In genomic region chr13:80273976-80274375, GRCm38 (mm10) we compare ENCODE assay signal across 22 mouse cellular contexts.
"Had no signal": no experiment of that assay in that cellular context is flagged by ENCODE, and none has a peak within 500 bp of the region (broad histone marks: within the 10 kb centered on the region; RNA-seq: fewer than 3 reads in every experiment).

No protein-coding gene starts in this region.

- DNase-seq: kidney, adult 11 months; kidney, adult 8-10 months; kidney, postnatal 10 days; kidney, postnatal 36 days; layer of hippocampus, postnatal 36 days; liver; lung, adult 18-20 months; right cerebral cortex, postnatal 25 days; spleen, adult 18-20 months; thymus, postnatal 25 days had no signal

- H3K9ac ChIP-seq: kidney, embryonic 15.5 days; limb, embryonic 13.5 days; liver, embryonic 12.5 days; liver, embryonic 15.5 days; midbrain, embryonic 12.5 days; neural tube, embryonic 12.5 days; neural tube, embryonic 15.5 days; stomach, embryonic 15.5 days had no signal

- H3K4me1 ChIP-seq: kidney, embryonic 15.5 days; limb, embryonic 10.5 days; limb, embryonic 13.5 days; liver, embryonic 12.5 days; liver, embryonic 15.5 days; midbrain, embryonic 12.5 days; neural tube, embryonic 12.5 days; neural tube, embryonic 15.5 days; stomach, embryonic 15.5 days had no signal

- H3K9me3 ChIP-seq: kidney, embryonic 15.5 days; limb, embryonic 10.5 days; limb, embryonic 13.5 days; liver, embryonic 12.5 days; liver, embryonic 15.5 days; midbrain, embryonic 12.5 days; neural tube, embryonic 12.5 days; neural tube, embryonic 15.5 days; stomach, embryonic 15.5 days had no signal

- H3K27me3 ChIP-seq: kidney, embryonic 15.5 days; limb, embryonic 13.5 days; liver, embryonic 12.5 days; liver, embryonic 15.5 days; midbrain, embryonic 12.5 days; neural tube, embryonic 12.5 days; neural tube, embryonic 15.5 days; stomach, embryonic 15.5 days had no signal

- H3K4me3 ChIP-seq: kidney, embryonic 15.5 days; left cerebral cortex, adult 2 months; limb, embryonic 10.5 days; limb, embryonic 13.5 days; liver, embryonic 12.5 days; liver, embryonic 15.5 days; midbrain, embryonic 12.5 days; neural tube, embryonic 12.5 days; neural tube, embryonic 15.5 days; stomach, embryonic 15.5 days had no signal

- H3K27ac ChIP-seq: kidney, embryonic 15.5 days; left cerebral cortex, adult 2 months; limb, embryonic 10.5 days; limb, embryonic 13.5 days; liver, embryonic 12.5 days; liver, embryonic 15.5 days; macrophage; midbrain, embryonic 12.5 days; neural tube, embryonic 12.5 days; neural tube, embryonic 15.5 days; stomach, embryonic 15.5 days had no signal

- H3K36me3 ChIP-seq: kidney, embryonic 15.5 days; limb, embryonic 10.5 days; limb, embryonic 13.5 days; liver, embryonic 12.5 days; liver, embryonic 15.5 days; midbrain, embryonic 12.5 days; neural tube, embryonic 12.5 days; neural tube, embryonic 15.5 days; stomach, embryonic 15.5 days had no signal

- H3K4me2 ChIP-seq: kidney, embryonic 15.5 days; limb, embryonic 13.5 days; liver, embryonic 12.5 days; liver, embryonic 15.5 days; midbrain, embryonic 12.5 days; neural tube, embryonic 12.5 days; neural tube, embryonic 15.5 days; stomach, embryonic 15.5 days had no signal

- ATAC-seq: liver, embryonic 12.5 days; midbrain, embryonic 16.5 days had no signal
